Mouse (Mus musculus) small intestine, adult 2 months (tissue): ENCODE data around the gene Lgals1. TPM values are rescaled to one million over a fixed set of nuclear protein-coding genes. Genes with fewer than 3 reads are reported as not detected.

Source experiments
- H3K27ac ChIP-seq: fragments of 200-500 bp; 2 replicates; pipeline ENCODE4 v1.5.1; 2012; ENCODE audit warnings: low read depth, low read length, control low read depth, inconsistent platforms; ENCODE audit not compliant: insufficient read depth
- H3K27me3 ChIP-seq: fragments of 200-500 bp; 2 replicates; pipeline ENCODE4 v1.6.1; 2012; ENCODE audit warnings: mild to moderate bottlenecking, moderate library complexity, low read length, inconsistent platforms; ENCODE audit not compliant: control insufficient read depth, insufficient read depth
- H3K36me3 ChIP-seq: fragments of 200-500 bp; 2 replicates; pipeline ENCODE4 v1.6.1; 2012; ENCODE audit warnings: mild to moderate bottlenecking, low read length, control low read depth, inconsistent platforms; ENCODE audit not compliant: control insufficient read depth, insufficient read depth
- H3K4me1 ChIP-seq: fragments of 200-500 bp; 2 replicates; pipeline ENCODE4 v1.6.1; 2012; ENCODE audit warnings: low read length, inconsistent platforms, mixed read lengths; ENCODE audit not compliant: control insufficient read depth, insufficient read depth, insufficient read length
- H3K4me3 ChIP-seq: fragments of 200-500 bp; 2 replicates; pipeline ENCODE4 v1.5.1; 2012; ENCODE audit warnings: low read depth, mild to moderate bottlenecking, control low read depth, inconsistent platforms, low read length, moderate library complexity
- CTCF ChIP-seq: fragments of 200-500 bp; IDR thresholded peaks from 2 replicates; pipeline ENCODE4 v1.5.1; 2012; ENCODE audit warnings: low read depth, mild to moderate bottlenecking, control low read depth, inconsistent platforms, low read length, moderate library complexity, mixed read lengths; ENCODE audit not compliant: insufficient replicate concordance, insufficient read length; ENCODE audit errors: extremely low read depth
- POLR2A ChIP-seq: fragments of 200-500 bp; IDR thresholded peaks from 2 replicates; pipeline ENCODE4 v1.6.1; 2012; ENCODE audit warnings: low read depth, mild to moderate bottlenecking, control low read depth, inconsistent platforms, low read length, moderate library complexity
- WGBS: fragments of 180-500 bp; shearing (Covaris S2); methylation state at CpG from one replicate; pipeline ENCODE4 v1.1.7; 2018; 5-methylcytosine and 5-hydroxymethylcytosine counted together
- polyA plus RNA-seq: library from polyadenylated mRNA; depleted of rRNA; stranded (reverse); fragments of >200 nt; gene quantifications from 2 replicates; pipeline ENCODE4 v1.2.3, GENCODE M21; 2012

The Lgals1 gene
- polyA plus RNA-seq, 1 experiment = 51.7 TPM

DNA sequence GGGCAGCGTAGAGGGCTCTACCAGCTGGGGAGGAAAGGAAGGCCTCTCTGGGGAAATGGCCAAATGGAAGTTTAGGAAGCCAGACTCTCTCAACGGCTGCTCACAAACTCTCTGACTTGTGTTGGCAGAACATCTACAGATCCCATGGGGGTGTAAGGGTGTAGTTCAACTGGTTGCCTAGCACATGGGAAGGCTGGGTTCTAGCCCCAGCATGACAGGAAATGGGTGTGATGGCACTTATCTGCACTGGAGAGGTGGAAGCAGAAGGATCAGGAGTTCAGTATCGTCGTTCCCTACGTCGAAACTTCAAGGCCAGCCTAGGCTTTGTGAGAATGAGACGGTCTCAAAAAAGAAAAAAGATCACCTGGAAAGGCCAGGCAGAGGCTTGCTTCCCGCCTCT, 17.5 kb upstream of the Lgals1 start:
- TF ChIP-seq POLR2A (no peak), CTCF (no peak)
- Histone ChIP-seq H3K4me1 (peaks cover 4% of the 10 kb centered on the region), H3K36me3 (peaks cover 22% of the 10 kb centered on the region; the same call in 1 of the 2 replicates), H3K27me3 (no peaks in the 10 kb centered on the region), H3K4me3 (no peak overlapping the region), H3K27ac (no peak overlapping the region)
- 81% methylated on average over 8 of the region's 8 CpGs for WGBS

DNA sequence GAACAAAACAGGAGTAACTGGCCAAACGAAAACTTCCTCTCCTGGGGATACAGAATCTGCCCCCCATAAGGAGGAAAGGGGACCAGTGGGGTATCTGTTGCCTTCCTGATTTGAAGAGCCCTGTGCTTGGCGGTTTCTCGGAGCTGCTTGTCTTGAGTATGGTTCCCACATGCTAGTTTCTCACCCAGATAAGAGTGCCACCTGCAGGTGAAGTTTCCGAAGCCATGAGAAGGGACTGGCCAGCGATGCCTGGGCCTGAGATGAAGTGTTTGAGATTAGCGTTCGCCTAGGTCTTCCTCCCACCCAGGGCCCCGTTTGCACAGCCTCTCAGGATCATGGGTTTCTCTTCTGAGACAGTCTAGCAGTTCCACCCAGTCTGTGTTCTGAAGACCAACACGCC, 14.5 kb upstream of the Lgals1 start:
- Histone ChIP-seq H3K36me3 (peaks cover 9% of the 10 kb centered on the region; the same call in 1 of the 2 replicates), H3K4me1 (peaks cover 11% of the 10 kb centered on the region), H3K27ac (no peak overlapping the region), H3K4me3 (no peak overlapping the region), H3K27me3 (no peaks in the 10 kb centered on the region)
- 34% methylated on average over 9 of the region's 9 CpGs for WGBS
- TF ChIP-seq CTCF = peak; percentile 44; the same call in 1 of the 2 replicates
- TF ChIP-seq POLR2A = no peak

DNA sequence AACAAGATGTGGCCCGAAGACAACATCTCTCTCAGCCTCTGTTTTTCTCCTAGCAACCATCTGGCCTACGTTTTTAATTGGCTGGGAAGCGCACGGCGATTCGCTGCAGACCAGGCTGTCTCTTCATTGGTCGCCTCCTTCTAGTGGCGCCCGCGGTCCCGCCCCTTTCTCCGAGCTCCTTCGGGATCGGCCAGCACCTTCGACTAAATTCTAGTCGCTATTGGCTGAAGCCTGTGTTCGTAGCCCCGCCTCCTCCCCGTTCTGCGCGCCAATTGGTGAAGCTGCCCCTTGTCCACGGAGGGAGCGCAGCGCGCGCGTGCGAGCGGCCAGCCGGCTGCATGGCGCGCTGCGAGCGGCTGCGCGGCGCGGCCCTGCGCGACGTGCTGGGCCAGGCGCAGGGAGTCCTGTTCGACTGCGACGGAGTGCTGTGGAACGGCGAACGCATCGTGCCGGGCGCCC, 12.9 kb upstream of the Lgals1 start, which contains the start of gene Pdxp:
TSS of gene Pdxp (plus strand) at position 288 of the 459 bp plus-strand sequence.
- Histone ChIP-seq H3K27ac (no peak within 1 kb of the TSS), H3K4me1 (peaks cover 11% of the 10 kb centered on the region), H3K4me3 (peak within 1 kb of the TSS; percentile 61), H3K36me3 (peaks cover 8% of the 10 kb centered on the region; the same call in 1 of the 2 replicates), H3K27me3 (no peaks in the 10 kb centered on the region)
- TF ChIP-seq POLR2A = 0 out of 2 replicates have a peak, but pooled peaks have one; percentile 32
- no peak for TF ChIP-seq CTCF
- WGBS = 1% methylated on average over 51 of the region's 51 CpGs

DNA sequence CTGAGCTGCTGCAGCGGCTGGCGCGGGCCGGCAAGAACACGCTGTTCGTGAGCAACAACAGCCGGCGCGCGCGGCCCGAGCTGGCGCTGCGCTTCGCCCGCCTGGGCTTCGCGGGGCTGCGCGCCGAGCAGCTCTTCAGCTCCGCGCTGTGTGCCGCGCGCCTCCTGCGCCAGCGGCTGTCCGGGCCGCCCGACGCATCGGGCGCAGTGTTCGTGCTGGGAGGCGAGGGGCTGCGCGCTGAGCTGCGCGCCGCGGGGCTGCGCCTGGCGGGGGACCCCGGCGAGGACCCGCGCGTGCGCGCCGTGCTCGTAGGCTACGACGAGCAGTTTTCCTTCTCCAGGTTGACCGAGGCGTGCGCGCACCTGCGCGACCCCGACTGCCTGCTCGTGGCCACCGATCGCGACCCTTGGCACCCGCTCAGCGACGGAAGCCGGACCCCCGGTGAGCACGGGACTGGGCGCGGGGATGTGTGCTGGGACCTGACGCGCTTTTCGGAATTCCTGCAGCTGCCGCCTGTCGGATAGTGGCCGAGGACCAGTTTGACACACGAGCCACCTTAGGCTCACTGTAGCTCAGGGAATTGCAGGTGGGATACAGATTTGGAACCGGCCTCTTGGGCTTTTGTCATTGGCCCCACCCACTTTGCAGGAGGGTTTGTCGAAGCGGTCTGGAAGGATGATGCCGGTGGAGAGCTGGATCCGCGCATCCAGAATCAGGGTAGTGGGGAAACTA, 12.3 kb upstream of the Lgals1 start:
- no peak for TF ChIP-seq POLR2A
- no peak for TF ChIP-seq CTCF
- Histone ChIP-seq H3K4me3 (peak overlapping the region; percentile 61), H3K27ac (no peak overlapping the region), H3K27me3 (no peaks in the 10 kb centered on the region), H3K36me3 (peaks cover 8% of the 10 kb centered on the region; the same call in 1 of the 2 replicates), H3K4me1 (peaks cover 11% of the 10 kb centered on the region)
- 2% methylated on average over 87 of the region's 87 CpGs for WGBS

DNA sequence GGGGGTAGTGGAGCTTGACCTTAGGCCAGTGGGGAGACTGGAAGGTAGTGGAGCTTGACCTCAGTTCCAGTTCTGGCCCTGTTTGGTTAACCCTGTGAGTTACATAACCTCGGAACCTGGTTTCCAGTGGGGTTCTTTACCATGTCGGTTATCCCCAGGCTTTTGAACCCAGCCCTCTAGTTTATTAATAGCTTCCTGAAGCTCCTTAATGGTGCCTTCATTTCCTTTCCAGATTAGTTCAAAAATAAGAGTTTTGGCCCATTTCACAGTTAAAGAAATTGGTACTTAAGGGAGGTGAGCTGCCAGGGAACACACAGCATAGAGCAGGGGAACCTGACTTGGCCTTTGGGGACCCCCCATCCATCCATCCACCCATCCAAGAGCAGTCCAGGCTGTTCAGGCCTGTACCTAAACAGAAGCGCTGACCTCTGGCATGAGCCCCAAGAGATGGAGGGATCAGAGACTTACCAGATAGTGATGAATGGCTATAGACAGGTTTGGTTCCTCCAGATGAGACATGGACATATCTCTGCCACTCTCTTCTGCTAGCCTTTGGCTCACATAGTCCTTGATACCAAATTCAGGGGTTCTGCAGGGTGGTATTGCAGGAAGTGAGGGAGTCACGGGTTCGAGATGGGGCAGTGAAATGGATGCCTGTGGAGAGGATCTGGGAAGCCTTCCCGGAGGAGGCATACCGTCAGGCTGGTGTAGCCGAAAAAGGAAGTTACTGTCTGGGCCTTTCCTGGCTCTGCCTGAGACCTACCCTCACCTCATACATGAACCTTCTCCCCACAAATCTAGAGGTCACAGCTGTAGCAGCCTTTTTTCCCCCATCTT, 11.5 kb upstream of the Lgals1 start:
- peak overlapping the region; percentile 61; the same call in 1 of the 2 replicates for H3K4me3 ChIP-seq
- WGBS = 63% methylated on average over 8 of the region's 8 CpGs

DNA sequence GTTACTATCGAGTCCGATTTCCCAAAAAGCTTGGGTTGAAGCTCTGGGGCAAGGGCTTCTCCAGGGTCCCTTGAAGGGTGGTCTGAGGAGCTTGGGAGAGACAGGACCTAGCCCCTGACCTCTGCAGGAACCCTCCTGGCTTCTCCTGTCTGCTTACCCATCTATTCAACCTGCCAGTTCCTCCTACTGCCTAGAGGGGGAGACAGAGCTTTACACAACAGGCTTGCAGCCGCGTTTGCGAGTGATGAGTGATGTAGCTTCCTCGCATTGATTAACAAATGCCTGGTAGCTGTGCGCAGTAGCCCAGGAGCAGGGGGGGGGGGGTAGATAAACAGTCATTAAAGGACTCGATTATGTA, 10.9 kb upstream of the Lgals1 start:
- H3K4me3 ChIP-seq = no peak overlapping the region
- 9% methylated on average over 8 of the region's 8 CpGs for WGBS
- no peak overlapping the region for H3K27ac ChIP-seq

More for the DNA sequence above, 11.5 kb upstream of the Lgals1 start:
- H3K27me3 ChIP-seq = no peaks in the 10 kb centered on the region
- peaks cover 11% of the 10 kb centered on the region for H3K4me1 ChIP-seq
- H3K27ac ChIP-seq = no peak overlapping the region
- peaks cover 6% of the 10 kb centered on the region; the same call in 1 of the 2 replicates for H3K36me3 ChIP-seq
- TF ChIP-seq POLR2A = no peak
- TF ChIP-seq CTCF = no peak

More for the DNA sequence above, 10.9 kb upstream of the Lgals1 start:
- Histone ChIP-seq H3K36me3 (peaks cover 2% of the 10 kb centered on the region; the same call in 1 of the 2 replicates), H3K27me3 (no peaks in the 10 kb centered on the region), H3K4me1 (peaks cover 11% of the 10 kb centered on the region)
- TF ChIP-seq CTCF (peak; percentile 89; the same call in 1 of the 2 replicates), POLR2A (no peak)
